Mouse (Mus musculus) erythroblast, embryonic 14.5 days (primary cell): ENCODE measurements around the gene Actr2.

ENCODE experiments used
- GATA1 ChIP-seq: IDR thresholded peaks from 2 replicates; pipeline ENCODE4 v1.6.1; 2012; ENCODE audit warnings: low read length, inconsistent platforms, mixed read lengths
- TAL1 ChIP-seq: IDR thresholded peaks from 3 replicates; pipeline ENCODE4 v1.6.1; 2012; ENCODE audit warnings: low read length, inconsistent platforms, mixed read lengths

DNA sequence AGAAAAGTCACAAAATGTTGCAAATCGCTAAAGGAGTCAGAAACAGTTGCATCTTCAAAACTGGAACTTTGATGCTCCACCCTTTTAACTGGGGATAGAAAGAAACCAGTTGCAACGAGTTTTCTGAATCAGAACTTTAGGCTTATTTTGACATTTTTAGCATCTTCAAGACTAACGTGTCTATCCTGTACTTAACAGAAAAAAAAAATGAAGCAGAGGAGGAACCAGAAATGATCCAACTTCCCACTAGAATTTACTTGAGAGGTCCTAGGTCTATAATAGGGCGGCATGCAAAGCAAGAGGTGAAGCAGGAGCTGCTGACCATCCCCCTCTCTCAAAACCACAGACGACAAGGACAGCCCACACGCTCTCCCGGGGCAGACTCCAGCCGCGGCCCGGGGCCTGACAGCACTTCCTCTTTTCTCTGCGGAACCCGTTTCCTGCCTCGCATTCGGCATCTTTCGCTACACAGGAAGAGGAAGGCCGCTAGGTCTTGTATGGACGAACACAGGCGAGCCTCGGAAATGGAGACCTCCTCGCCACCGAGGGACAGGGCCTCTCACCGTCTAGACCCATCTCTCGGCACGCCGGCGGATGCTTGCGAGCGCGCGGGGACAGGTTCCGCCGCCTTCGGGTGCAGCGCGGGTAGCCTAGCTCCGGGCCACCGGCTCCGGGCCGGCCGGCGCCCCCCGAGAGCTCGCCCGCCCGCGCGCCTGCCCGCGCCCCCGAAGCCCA is 540 bp downstream of the Actr2 start:
- no peak for TF ChIP-seq TAL1
- no peak for TF ChIP-seq GATA1
